Mouse (Mus musculus): ENCODE measurements at regions not wholly inside any gene's neighbourhood (a gene's known extent, or its start where the extent isn't known, plus 50 kb on each side); places are given as distances from the start of the nearest gene placed in this dataset.
"Not testable (repeated sequence)": the region's sequence is repeated elsewhere in the genome, so short reads cannot be mapped to it uniquely, and the experiment has no call there.

DNA sequence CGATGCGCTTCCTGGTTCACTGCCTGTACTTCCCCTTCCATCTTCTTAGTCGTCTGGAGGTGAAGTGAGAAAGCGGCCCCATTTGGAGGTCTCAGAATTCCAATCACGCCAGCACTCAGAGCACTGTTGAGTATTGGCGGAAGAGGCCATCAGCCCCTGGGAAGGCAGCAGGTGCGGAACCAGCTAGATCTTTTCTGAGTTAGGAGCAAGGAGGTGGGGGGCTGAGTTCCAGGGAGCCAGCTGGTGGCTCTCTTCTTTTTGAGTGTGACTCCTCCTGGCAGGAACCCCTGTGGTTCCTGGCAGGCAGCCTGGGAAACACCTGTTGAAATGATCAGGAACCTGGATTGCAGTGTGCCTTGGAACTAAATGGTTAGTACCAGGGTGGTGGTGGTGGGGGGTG lies 171.9 kb upstream of the Smlr1 start:
- DNase-seq = peak in 1 of 2 experiments; percentile 9
- intact Hi-C loops (cut with DNase I) = no loop called here

DNA sequence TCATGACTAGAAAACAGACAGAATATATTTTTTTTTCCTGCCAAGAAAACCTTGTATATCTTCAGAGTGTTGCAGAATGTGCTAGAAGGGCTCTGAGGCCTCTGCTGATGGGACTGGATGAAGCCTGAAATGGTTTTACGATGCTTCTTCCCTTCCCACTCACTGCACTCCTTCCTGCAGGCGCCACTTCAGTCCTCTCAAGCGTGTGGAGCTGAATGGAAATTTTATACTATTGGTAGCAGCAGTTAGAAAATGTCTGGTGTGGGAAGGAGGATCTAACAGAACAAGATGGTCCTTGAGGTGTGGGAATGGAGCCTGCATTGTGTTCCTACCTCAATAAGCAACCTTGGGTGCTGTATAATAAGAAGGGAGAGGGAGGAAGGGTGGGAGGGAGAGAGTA lies 166.1 kb upstream of the Smlr1 start:
- DNase-seq = no peak
- intact Hi-C loops (cut with DNase I) = no loop called here

DNA sequence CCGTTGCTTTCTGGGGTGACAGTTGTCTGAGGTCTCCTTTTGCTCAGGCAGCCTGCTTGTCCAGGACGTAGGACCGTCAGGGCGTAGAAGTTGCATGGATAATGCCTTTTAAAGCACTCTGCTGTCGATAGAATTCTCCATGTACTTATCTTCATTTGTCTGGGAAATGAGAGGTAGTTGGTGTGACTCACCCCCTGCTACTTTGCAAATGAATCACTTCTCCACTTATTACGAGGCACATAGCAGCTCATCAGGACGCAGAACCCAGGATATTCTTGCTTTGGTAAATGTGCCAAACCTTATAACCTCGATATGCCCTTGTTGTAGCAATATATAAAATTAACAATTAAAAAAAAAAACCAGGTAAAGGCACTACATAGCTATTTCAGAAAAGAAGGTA lies 159.7 kb upstream of the Smlr1 start:
- intact Hi-C loops (cut with DNase I) = no loop called here
- no peak for DNase-seq

DNA sequence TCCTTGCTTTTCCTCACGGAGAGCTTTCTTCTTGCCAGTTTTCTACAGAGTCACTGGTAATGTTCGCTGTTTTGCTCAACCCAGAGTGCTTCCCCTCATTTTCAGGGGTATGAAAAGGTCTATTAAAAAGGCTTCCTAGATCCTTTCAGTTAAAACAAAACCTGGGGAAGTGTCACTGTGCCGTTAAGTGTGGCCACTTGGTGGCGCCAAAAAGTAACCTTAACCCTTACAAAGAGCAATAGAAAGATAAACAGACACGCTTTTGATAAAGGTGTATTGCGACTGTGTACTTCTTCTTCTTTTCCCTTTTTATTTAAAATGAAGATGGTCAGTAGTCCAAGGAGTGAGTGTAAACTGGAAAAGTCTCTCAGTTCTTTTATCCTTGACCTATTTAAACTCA lies 145.2 kb upstream of the Smlr1 start:
- DNase-seq = peak; percentile 41 to 68

DNA sequence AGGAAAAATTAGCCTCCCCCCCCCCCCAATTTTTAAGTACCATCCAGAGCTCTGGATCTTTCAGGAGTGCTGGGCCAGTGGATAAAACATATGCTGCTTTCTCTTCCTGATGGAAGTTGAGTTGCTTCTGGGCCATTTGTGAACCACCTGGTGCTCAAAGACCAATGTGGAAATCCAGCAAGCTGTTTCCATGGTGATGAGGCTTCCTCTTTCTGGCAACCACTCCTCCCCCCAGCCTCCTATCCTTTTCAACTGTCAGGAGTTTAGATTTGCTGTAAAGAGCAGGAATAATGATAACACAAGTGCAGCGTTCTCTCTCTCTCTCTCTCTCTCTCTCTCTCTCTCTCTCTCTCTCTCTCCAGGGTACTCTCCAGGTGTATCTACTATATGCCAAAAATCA lies 141.8 kb upstream of the Smlr1 start:
- DNase-seq = no peak
- intact Hi-C loops (cut with DNase I) = no loop called here

More for the DNA sequence above, 145.2 kb upstream of the Smlr1 start:
- intact Hi-C loops (cut with DNase I) = loop anchor here (1.0 to 10.0 kb wide), 3 partner anchors 396 to 664 kb away; partner anchors contain the start of genes Gm9767 and Tmem200a

- intact Hi-C loops (cut with DNase I) = no loop called here
- DNase-seq = no peak
These were observed 139.3 kb upstream of the Smlr1 start for GRCm38 (mm10) chr10:25675368-25675767.

GRCm38 (mm10) chr10:25670061-25670460 lies 134.0 kb upstream of the Smlr1 start:
- no peak for DNase-seq
- intact Hi-C loops (cut with DNase I) = no loop called here

DNA sequence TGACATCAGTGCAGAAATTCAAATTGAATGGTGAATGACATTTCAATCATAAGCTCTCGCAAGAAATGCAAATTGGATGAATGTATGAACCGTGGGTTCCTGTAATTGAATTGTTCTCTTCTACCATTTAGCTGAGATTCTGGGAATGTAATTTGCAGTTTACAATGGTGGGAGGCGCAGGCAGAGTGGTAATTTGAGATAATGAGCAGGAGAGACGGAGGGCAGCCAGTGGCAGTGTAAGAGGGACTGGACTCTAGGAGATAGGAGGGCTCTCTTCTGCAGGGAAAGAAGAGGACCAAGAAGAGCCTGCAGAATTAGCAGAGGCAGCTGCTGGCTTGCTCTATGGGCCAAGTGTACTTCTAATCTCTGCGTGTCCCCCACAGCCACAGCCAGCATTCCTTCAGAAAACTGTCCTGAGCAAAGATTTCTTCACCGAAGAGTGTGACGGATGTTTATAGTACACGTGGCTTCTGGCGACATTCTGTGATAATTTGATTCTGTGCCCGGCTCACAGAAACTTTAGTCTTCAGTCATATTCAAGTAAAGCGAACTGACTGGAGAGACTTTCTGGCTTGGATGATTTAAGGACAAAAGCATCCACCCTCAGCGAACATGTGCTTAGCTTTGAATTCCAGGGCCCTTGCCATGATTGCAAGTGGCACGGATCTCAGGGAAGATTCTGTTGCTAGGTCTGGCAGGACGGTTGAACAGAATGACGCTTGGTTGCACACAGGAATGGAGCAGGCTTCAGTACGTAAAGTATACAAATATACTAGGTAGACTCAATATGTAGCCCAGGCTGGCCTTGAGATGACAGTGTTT lies 116.9 kb upstream of the Smlr1 start:
- intact Hi-C loops (cut with DNase I) = no loop called here
- DNase-seq = peak; percentile 44 to 50

DNA sequence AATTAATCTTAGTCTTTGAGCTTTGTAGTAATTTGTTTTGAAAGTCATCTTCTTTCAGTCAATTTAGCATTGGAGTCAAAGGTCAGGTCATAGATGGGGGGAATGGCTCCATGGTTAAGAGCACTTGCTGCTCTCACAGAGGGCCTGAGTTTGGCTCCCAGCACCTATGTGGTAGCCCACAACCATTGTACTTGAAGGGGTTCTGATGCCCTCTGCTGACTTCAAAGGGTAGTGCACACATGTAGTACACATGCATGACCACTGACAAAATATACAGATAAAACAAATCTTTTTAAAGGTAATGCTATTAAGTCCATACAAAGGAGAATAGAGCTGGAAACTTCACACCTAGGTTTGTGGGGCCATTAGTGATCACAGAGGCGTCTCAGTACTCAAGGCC lies 111.7 kb upstream of the Smlr1 start:
- intact Hi-C loops (cut with DNase I) = no loop called here
- no peak for DNase-seq

DNA sequence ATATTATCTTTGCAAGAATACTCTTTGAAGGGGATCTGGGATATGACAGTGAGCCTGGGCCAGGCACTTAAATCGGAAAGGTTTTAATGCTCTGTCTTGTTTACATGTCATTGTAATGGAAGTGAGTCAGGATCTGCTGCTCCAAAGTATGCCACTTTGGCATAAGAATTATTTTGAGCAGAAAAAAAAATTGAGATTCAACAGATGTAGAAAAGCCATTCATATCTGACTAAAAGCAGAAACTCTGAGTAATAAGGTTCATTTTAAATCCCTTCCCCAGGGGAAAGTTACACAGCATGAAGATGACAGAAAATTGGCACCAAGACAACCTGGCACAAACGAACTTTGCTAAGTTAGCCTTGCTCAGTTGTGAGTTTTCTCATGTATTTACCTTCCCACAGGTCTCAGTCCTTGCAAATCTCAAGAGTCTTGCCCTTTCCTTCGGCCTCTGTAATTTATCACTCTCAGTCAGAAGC lies 107.5 kb upstream of the Smlr1 start:
- DNase-seq = peak; percentile 6 to 30

DNA sequence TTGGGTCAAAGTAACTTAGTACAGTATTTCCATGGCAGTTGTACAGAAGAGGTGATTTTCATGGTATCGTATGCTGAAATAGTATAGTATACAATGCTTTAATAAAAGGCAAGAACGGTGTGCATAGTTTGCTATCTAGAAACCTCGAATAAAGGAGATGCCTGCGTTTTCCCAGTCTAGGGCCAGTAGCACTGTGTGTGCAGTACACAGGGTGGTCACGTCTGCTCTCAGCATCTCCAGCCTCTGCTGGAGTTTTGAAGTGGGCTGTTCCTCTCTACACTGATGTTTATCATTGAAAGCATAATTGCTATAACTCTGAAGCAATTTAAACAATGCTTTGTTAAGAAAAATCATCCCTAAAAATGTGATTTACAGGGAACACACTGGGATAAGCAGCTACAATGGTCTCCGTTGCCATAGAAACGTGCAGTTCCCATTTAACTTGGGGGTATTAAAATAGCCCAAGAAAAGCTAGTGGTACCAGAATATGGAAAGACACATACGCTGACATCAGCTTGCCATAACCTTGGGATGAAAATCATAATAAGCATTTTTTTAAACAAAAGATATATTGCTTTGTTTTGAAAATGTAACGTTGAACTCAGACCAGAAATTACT lies 106.1 kb upstream of the Smlr1 start:
- DNase-seq = no peak

More for the DNA sequence above, 107.5 kb upstream of the Smlr1 start:
- intact Hi-C loops (cut with DNase I) = no loop called here

GRCm38 (mm10) chr10:25633058-25633614 lies 97.1 kb upstream of the Smlr1 start:
- intact Hi-C loops (cut with DNase I) = no loop called here
- no peak for DNase-seq

More for the DNA sequence above, 106.1 kb upstream of the Smlr1 start:
- intact Hi-C loops (cut with DNase I) = no loop called here

DNA sequence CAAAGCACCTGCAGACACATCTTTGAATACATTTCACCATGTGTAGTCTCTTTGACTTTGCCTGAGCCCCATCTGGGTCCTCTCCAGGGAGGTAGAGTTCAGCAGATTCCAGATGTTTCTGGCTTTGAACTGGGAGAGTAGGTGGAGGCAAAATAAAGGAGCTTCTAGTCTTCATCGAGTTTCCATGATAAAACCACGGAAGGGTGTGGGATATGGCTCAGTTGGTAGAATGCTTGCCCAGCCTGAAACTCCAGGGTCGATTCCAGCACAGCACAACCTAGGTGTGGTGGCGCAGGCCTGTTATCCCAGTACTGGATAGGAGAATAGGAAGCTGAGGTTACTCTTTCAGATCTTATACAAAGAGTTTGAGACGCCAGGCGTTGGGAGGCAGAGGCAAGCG lies 96.2 kb upstream of the Smlr1 start:
- intact Hi-C loops (cut with DNase I) = no loop called here
- DNase-seq = no peak

DNA sequence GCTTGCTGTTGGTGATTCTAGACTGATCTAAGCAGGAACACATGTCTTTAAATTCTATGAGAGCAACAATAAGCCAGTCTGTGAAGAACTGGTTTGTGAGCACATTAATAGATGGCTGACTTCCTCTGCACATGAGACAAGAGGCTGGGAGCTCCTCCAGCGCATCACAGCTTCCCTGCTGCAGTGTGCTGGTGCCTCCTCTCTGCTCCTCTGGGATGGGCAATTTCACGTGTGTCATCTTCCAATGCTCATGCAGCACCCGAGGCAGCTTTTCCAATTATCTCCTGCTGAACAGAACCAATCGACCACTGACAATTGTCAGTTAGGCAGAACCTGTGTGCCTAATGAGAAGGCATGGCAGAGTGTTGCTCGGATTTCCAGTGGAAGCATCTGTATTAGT lies 86.5 kb upstream of the Smlr1 start:
- DNase-seq = no peak
- intact Hi-C loops (cut with DNase I) = no loop called here

- DNase-seq; intact Hi-C loops (cut with DNase I): not testable (repeated sequence)
These were observed 85.7 kb upstream of the Smlr1 start for GRCm38 (mm10) chr10:25621747-25622134.

- intact Hi-C loops (cut with DNase I) = no loop called here
These were observed 85.1 kb upstream of the Smlr1 start for GRCm38 (mm10) chr10:25620939-25621746.

DNA sequence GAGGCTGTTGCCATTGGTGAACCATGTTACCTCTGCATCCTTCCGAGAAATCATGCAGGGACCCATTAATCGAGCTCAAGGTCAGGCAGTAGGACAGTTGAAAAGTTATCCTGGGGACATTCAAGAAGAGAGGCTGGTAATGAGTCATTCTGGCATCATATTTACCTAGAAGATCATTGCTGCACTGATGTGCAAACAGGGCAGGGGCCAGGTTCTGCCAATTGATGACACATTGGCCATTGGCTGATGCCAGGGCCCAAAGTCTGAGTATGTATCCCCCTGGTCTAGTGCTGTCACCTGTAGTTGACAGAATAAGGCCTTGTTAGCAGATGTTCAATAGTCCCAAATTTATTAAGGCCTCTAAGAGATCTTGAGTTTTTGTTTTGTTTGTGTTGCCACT lies 83.6 kb upstream of the Smlr1 start:
- intact Hi-C loops (cut with DNase I) = no loop called here

More at GRCm38 (mm10) chr10:25620939-25621746, 85.1 kb upstream of the Smlr1 start:
- no peak for DNase-seq

DNA sequence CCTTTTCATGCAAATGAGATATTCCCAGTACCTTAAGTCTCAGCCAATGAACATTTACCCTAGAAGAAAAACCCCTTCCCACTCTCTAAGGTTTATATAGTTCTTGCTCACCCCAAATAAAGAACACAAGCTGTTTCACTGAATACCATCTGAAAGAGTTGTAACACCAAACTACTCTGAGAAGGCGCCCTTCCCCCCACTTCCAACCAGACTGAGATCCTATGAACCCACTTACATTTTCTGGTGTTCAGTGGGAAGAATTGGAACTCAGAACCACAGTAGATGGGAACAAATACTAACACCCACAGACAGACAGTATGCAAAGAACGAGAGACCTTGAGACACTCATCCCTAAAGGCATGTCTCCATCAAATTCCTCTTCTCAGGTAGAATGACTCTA lies 65.4 kb upstream of the Smlr1 start:
- intact Hi-C loops (cut with DNase I) = no loop called here
- DNase-seq = no peak

More for the DNA sequence above, 83.6 kb upstream of the Smlr1 start:
- DNase-seq = no peak

GRCm38 (mm10) chr10:25589316-25589645 lies 53.2 kb upstream of the Smlr1 start:
- DNase-seq = no peak
- intact Hi-C loops (cut with DNase I) = no loop called here

DNA sequence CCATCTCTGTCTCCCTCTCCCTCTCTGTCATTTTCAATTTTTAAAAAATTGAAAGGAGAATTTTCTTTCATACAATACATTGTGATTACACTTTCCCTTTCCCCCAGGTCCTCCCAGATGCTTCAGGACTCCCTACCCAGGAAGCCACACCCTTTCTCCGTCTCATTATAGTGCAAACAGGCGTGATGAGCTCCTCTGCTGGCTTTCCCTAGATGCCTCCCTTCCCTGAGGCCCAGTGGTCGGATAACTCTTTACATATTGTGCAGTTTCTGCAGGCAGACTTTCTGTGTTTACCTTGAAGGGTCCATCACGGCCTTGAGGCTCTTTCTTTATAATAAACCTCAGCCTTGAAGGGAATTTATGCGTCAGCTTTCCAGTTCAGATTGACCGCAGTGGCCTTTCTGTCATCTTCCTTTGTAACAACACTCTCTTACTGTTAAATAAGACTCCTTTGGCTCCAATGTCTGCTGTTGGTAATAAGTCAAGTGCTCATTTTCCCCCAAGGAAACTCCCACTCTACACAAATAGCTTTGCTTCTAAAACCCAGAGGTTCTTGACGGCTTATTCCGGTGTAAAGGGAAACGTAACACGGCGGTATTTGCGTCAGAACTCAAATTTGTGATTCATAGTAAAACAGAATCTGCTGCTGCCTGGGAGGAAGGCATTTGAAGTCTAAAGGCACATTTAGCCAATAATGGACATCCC lies 52.7 kb upstream of the Smlr1 start:
- intact Hi-C loops (cut with DNase I) = no loop called here
- no peak for DNase-seq

All from heart, postnatal 10 days (tissue).